Mouse (Mus musculus) brain, embryonic 14.5 days (tissue): Measurements from ENCODE around the gene Abcd2. TPM values are rescaled to one million over a fixed set of nuclear protein-coding genes. Genes with fewer than 3 reads are reported as not detected.

ENCODE experiments used
- DNase-seq: peaks from one replicate; pipeline ENCODE4 v3.0.0-alpha.2; 2011; ENCODE audit warnings: low read depth
- CTCF ChIP-seq: fragments of 200-500 bp; IDR thresholded peaks from 2 replicates; pipeline ENCODE4 v1.5.1; 2012; ENCODE audit warnings: inconsistent platforms, mild to moderate bottlenecking, moderate library complexity, borderline replicate concordance; ENCODE audit not compliant: insufficient read depth, insufficient read length; ENCODE audit errors: extremely low read depth
- POLR2A ChIP-seq: fragments of 200-500 bp; IDR thresholded peaks from 2 replicates; pipeline ENCODE4 v1.6.1; 2012; ENCODE audit warnings: mild to moderate bottlenecking, inconsistent platforms, borderline replicate concordance; ENCODE audit not compliant: poor library complexity, insufficient read depth, insufficient read length, severe bottlenecking; ENCODE audit errors: extremely low read depth
- polyA plus RNA-seq: library from polyadenylated mRNA; depleted of rRNA; stranded (reverse); fragments of >200 nt; gene quantifications from 2 replicates; pipeline ENCODE4 v1.2.3, GENCODE M21; 2012; rRNA removed

The Abcd2 gene
- polyA plus RNA-seq, 1 experiment: 5.7 TPM

- no peak for DNase-seq
- no peak for TF ChIP-seq CTCF
- TF ChIP-seq POLR2A: no peak
Measured at GRCm38 (mm10) chr15:91124584-91124983, 67.0 kb downstream of the Abcd2 start.

GRCm38 (mm10) chr15:91112555-91113209, 78.9 kb downstream of the Abcd2 start:
- TF ChIP-seq CTCF: no peak
- no peak for TF ChIP-seq POLR2A
- DNase-seq: no peak

GRCm38 (mm10) chr15:91108102-91108659, 83.4 kb downstream of the Abcd2 start:
- TF ChIP-seq CTCF (no peak), POLR2A (no peak)
- DNase-seq: no peak

- peak; percentile 64 for DNase-seq
- TF ChIP-seq CTCF (no peak), POLR2A (no peak)
Measured at GRCm38 (mm10) chr15:91104934-91105333, 86.7 kb downstream of the Abcd2 start.

- no peak for TF ChIP-seq CTCF
- no peak for DNase-seq
Measured at GRCm38 (mm10) chr15:91104276-91104675, 87.3 kb downstream of the Abcd2 start.

GRCm38 (mm10) chr15:91103814-91104213, 87.8 kb downstream of the Abcd2 start:
- no peak for DNase-seq
- no peak for TF ChIP-seq POLR2A
- no peak for TF ChIP-seq CTCF

GRCm38 (mm10) chr15:91103305-91103704, 88.3 kb downstream of the Abcd2 start:
- DNase-seq: no peak
- TF ChIP-seq POLR2A (no peak), CTCF (no peak)

GRCm38 (mm10) chr15:91096606-91097005, 95.0 kb downstream of the Abcd2 start:
- DNase-seq: no peak
- TF ChIP-seq POLR2A (no peak), CTCF (no peak)

Other genes starting within 250 kb of the Abcd2 start
- 66.8 and 80.0 TPM in 2 replicates for gene Kif21a, start 141.9 kb downstream of the Abcd2 start, polyA plus RNA-seq
- gene CN725425, start 7.7 kb upstream of the Abcd2 start, polyA plus RNA-seq: not detected in 2 replicates